Mouse (Mus musculus) heart, embryonic 12.5 days (tissue): ENCODE results near the gene Fam161b. TPM values are rescaled to one million over a fixed set of nuclear protein-coding genes. Genes with fewer than 3 reads are reported as not detected.
"Not testable (repeated sequence)": the region's sequence is repeated elsewhere in the genome, so short reads cannot be mapped to it uniquely, and the experiment has no call there.

Experiments used
- ATAC-seq: fragments of 200-750 bp; cut with Nextera tagmentation; 2 replicates; pipeline ENCODE4 v1.8.0; 2017; ENCODE audit warnings: moderate TSS enrichment, moderate library complexity; ENCODE audit not compliant: insufficient number of reproducible peaks, low FRiP score
- H3K27ac ChIP-seq: fragments of 300-500 bp; sonication (generic); 2 replicates; pipeline ENCODE4 v1.5.1; 2016; ENCODE audit warnings: mild to moderate bottlenecking, moderate library complexity; ENCODE audit not compliant: poor library complexity, severe bottlenecking
- H3K27me3 ChIP-seq: fragments of 300-500 bp; sonication (generic); replicated peaks from 2 replicates; pipeline ENCODE4 v1.6.1; 2016; ENCODE audit warnings: mild to moderate bottlenecking, moderate library complexity
- H3K36me3 ChIP-seq: fragments of 300-500 bp; sonication (generic); 2 replicates; pipeline ENCODE4 v1.6.1; 2016; ENCODE audit warnings: mild to moderate bottlenecking, moderate library complexity
- H3K4me1 ChIP-seq: fragments of 300-500 bp; sonication (generic); replicated peaks from 2 replicates; pipeline ENCODE4 v1.6.1; 2016; ENCODE audit warnings: mild to moderate bottlenecking
- H3K4me2 ChIP-seq: fragments of 300-500 bp; sonication (generic); 2 replicates; pipeline ENCODE4 v1.6.1; 2016; ENCODE audit warnings: mild to moderate bottlenecking, moderate library complexity
- H3K4me3 ChIP-seq: fragments of 300-500 bp; sonication (generic); 2 replicates; pipeline ENCODE4 v1.5.1; 2016; ENCODE audit warnings: mild to moderate bottlenecking
- H3K9ac ChIP-seq: fragments of 300-500 bp; sonication (generic); 2 replicates; pipeline ENCODE4 v1.6.1; 2016; ENCODE audit warnings: mild to moderate bottlenecking, moderate library complexity
- H3K9me3 ChIP-seq: fragments of 300-500 bp; sonication (generic); replicated peaks from 2 replicates; pipeline ENCODE4 v1.6.1; 2016; ENCODE audit warnings: mild to moderate bottlenecking, moderate library complexity
- WGBS: fragments of 180-500 bp; shearing (Covaris S2); methylation state at CpG from one replicate; pipeline ENCODE4 v1.1.7; 2016; 5-methylcytosine and 5-hydroxymethylcytosine counted together
- polyA plus RNA-seq: library from polyadenylated mRNA; unstranded; fragments of >200 nt; fragmentation: Nextera tagmentation; extraction: Ambion mirVana; gene quantifications from 2 replicates; pipeline ENCODE4 v1.2.1, GENCODE M21; 2016

Gene Fam161b
- polyA plus RNA-seq, 1 experiment from 2014 or later: 5.2 TPM

GRCm38 (mm10) chr12:84373831-84374481 is 12.3 kb upstream of the Fam161b start:
- no peak for ATAC-seq
- H3K36me3 ChIP-seq: peaks cover 83% of the 10 kb centered on the region
- WGBS: 53% methylated on average over 6 of the region's 6 CpGs
- H3K9ac ChIP-seq: no peak overlapping the region
- peak overlapping the region; percentile 52 for H3K27ac ChIP-seq
- H3K4me1 ChIP-seq: peaks cover 4% of the 10 kb centered on the region; the same call in 1 of the 2 replicates
- H3K4me2 ChIP-seq: no peak overlapping the region
- no peaks in the 10 kb centered on the region for H3K27me3 ChIP-seq
- H3K9me3 ChIP-seq: no peaks in the 10 kb centered on the region
- H3K4me3 ChIP-seq: no peak overlapping the region

- Histone ChIP-seq H3K4me1 (peaks cover 4% of the 10 kb centered on the region; the same call in 1 of the 2 replicates), H3K4me2 (no peak overlapping the region), H3K36me3 (peaks cover 80% of the 10 kb centered on the region), H3K9ac (no peak overlapping the region), H3K9me3 (no peaks in the 10 kb centered on the region), H3K4me3 (no peak overlapping the region), H3K27me3 (no peaks in the 10 kb centered on the region), H3K27ac (no peak overlapping the region)
- no peak for ATAC-seq
- WGBS: 88% methylated on average over 5 of the region's 5 CpGs
Observed at GRCm38 (mm10) chr12:84371647-84372046, 10.0 kb upstream of the Fam161b start.

GRCm38 (mm10) chr12:84366971-84367370 is 5.3 kb upstream of the Fam161b start:
- no peak for ATAC-seq
- Histone ChIP-seq H3K4me2 (no peak overlapping the region), H3K9ac (no peak overlapping the region), H3K27ac (no peak overlapping the region), H3K4me3 (no peak overlapping the region), H3K27me3 (no peaks in the 10 kb centered on the region), H3K36me3 (peaks cover 50% of the 10 kb centered on the region), H3K9me3 (no peaks in the 10 kb centered on the region), H3K4me1 (peaks cover 18% of the 10 kb centered on the region)
- WGBS: 61% methylated on average over 9 of the region's 9 CpGs

- Histone ChIP-seq H3K4me3 (no peak overlapping the region), H3K9me3 (no peaks in the 10 kb centered on the region), H3K36me3 (peaks cover 32% of the 10 kb centered on the region), H3K4me2 (no peak overlapping the region), H3K9ac (no peak overlapping the region), H3K27me3 (no peaks in the 10 kb centered on the region), H3K4me1 (peaks cover 25% of the 10 kb centered on the region), H3K27ac (no peak overlapping the region)
- ATAC-seq: no peak
- 93% methylated on average over 6 of the region's 6 CpGs for WGBS
Observed at GRCm38 (mm10) chr12:84365137-84365536, 3.5 kb upstream of the Fam161b start.

- H3K4me1 ChIP-seq: peaks cover 25% of the 10 kb centered on the region
- 0 out of 2 replicates have a peak overlapping the region, but pooled peaks have one; percentile 28 for H3K4me2 ChIP-seq
- no peaks in the 10 kb centered on the region for H3K27me3 ChIP-seq
- WGBS: 69% methylated on average over 9 of the region's 9 CpGs
- no peak overlapping the region for H3K9ac ChIP-seq
- no peaks in the 10 kb centered on the region for H3K9me3 ChIP-seq
- ATAC-seq: no peak
- no peak overlapping the region for H3K4me3 ChIP-seq
- H3K36me3 ChIP-seq: peaks cover 23% of the 10 kb centered on the region
- H3K27ac ChIP-seq: no peak overlapping the region
Observed at GRCm38 (mm10) chr12:84364291-84364690, 2.7 kb upstream of the Fam161b start.

- Histone ChIP-seq H3K36me3 (peaks cover 10% of the 10 kb centered on the region), H3K9ac (no peak overlapping the region), H3K4me3 (peak overlapping the region; percentile 67), H3K4me1 (peaks cover 25% of the 10 kb centered on the region), H3K27me3 (no peaks in the 10 kb centered on the region), H3K4me2 (peak overlapping the region; percentile 54), H3K9me3 (no peaks in the 10 kb centered on the region), H3K27ac (no peak overlapping the region)
- WGBS: 55% methylated on average over 2 of the region's 2 CpGs
- no peak for ATAC-seq
Observed at GRCm38 (mm10) chr12:84362872-84363271, 1.2 kb upstream of the Fam161b start.

GRCm38 (mm10) chr12:84358699-84359098 is 2.9 kb downstream of the Fam161b start:
- not testable (repeated sequence) for H3K4me3 ChIP-seq, H3K4me2 ChIP-seq, H3K9me3 ChIP-seq, H3K27ac ChIP-seq, H3K27me3 ChIP-seq, ATAC-seq, H3K9ac ChIP-seq
- 66% methylated on average over 2 of the region's 2 CpGs for WGBS
- Histone ChIP-seq H3K4me1 (peaks cover 16% of the 10 kb centered on the region), H3K36me3 (peaks cover 29% of the 10 kb centered on the region)

DNA sequence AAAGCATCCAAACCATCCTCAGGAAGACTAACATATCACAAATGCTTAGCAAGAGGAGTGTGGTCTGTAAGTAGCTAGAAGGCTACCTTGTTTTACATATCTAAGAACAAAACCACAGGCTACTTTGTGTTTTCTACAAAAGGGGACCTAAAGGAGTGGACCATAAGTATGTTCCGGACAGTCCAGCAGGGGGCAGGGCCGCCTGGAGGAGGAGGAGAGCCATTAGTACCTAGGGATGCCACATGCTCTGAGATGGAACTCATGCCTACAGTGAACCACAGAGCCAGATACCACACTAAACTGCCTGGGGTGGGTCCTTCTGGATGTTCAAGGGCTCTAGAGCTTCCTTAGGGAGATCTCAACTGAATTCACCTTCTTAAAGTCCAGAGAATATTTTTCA is 14.4 kb downstream of the Fam161b start:
- Histone ChIP-seq H3K27me3 (no peaks in the 10 kb centered on the region), H3K27ac (no peak overlapping the region), H3K4me2 (no peak overlapping the region), H3K9ac (no peak overlapping the region), H3K36me3 (peaks cover 40% of the 10 kb centered on the region), H3K9me3 (no peaks in the 10 kb centered on the region), H3K4me1 (peaks cover 4% of the 10 kb centered on the region; the same call in 1 of the 2 replicates), H3K4me3 (no peak overlapping the region)
- ATAC-seq: no peak
- 37% methylated on average over 2 of the region's 2 CpGs for WGBS

GRCm38 (mm10) chr12:84336963-84337625 is 24.5 kb downstream of the Fam161b start:
- no peak overlapping the region for H3K27ac ChIP-seq
- no peak overlapping the region for H3K4me2 ChIP-seq
- no peak overlapping the region for H3K4me3 ChIP-seq
- no peak overlapping the region for H3K9ac ChIP-seq
- H3K9me3 ChIP-seq: no peaks in the 10 kb centered on the region
- WGBS: 88% methylated on average over 11 of the region's 11 CpGs
- no peak for ATAC-seq
- no peaks in the 10 kb centered on the region for H3K4me1 ChIP-seq
- peaks cover 87% of the 10 kb centered on the region for H3K36me3 ChIP-seq
- no peaks in the 10 kb centered on the region for H3K27me3 ChIP-seq

GRCm38 (mm10) chr12:84327111-84327512 is 34.5 kb downstream of the Fam161b start:
- H3K36me3 ChIP-seq: peaks cover 66% of the 10 kb centered on the region
- H3K4me3 ChIP-seq: no peak overlapping the region
- no peaks in the 10 kb centered on the region for H3K9me3 ChIP-seq
- H3K27ac ChIP-seq: no peak overlapping the region; the same call in 1 of the 2 replicates
- WGBS: 40% methylated on average over 4 of the region's 4 CpGs
- H3K4me1 ChIP-seq: peaks cover 13% of the 10 kb centered on the region
- no peak overlapping the region for H3K4me2 ChIP-seq
- peak overlapping the region; percentile 47; the same call in 1 of the 2 replicates for H3K9ac ChIP-seq
- H3K27me3 ChIP-seq: no peaks in the 10 kb centered on the region
- peak; percentile 45; the same call in 1 of the 2 replicates for ATAC-seq

DNA sequence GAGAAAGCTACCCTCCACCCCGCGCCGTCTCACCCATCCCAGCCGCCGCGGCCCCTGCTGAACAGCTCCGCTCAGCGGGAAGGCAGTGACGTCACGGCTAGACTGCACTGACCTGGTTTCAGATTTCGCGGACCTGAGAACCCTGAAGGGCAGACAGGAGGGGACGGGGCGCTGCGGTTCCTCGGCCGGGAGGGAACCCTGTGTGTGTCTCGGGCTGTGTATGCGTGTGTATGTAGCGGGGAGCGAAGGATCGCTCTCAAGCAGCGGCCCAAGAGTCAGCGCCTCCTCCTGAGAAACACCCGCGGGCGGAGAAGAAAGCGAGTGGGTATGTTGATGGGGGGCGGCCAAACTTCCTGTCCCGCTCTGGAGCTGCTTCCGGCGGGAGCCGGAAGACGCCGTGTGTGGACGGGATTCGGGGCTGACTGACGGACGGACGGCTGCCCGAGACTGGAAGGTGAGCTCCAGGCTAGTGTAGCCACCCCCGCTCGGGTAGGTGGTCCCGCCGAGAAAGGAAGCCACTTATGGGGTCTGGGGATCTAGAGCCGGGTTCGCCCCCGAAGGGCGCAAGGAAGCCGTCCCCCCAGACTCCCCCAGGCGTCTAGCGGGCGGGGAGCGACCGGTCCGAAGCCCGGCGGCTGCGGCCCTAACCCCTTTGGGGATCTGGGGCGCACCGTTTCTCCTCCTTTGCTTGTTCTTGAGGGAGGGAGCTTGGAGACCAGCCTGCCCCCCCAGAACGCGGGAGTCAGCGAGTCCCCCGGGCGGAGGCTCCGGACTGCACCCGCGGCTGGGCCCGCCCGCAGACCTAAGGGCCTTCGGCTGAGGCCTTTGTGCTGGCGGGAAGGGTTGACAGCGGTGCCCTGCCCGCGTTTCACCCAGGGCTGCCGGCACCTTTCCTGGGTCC is 44.7 kb downstream of the Fam161b start, which contains the start of gene Zfp410:
Gene Zfp410 (plus strand): TSS at position 132 of the 901 bp plus-strand sequence.
- under 1% methylated on average over 76 of the region's 77 CpGs for WGBS
- Histone ChIP-seq H3K9me3 (no peaks in the 10 kb centered on the region; the same call in 1 of the 2 replicates), H3K4me3 (peak within 1 kb of the TSS; percentile 83), H3K4me2 (peak within 1 kb of the TSS; percentile 85), H3K36me3 (peaks cover 14% of the 10 kb centered on the region; the same call in 1 of the 2 replicates), H3K27me3 (no peaks in the 10 kb centered on the region), H3K4me1 (peaks cover 18% of the 10 kb centered on the region), H3K27ac (peak within 1 kb of the TSS; percentile 92), H3K9ac (peak within 1 kb of the TSS; percentile 90)
- peak; percentile 97 for ATAC-seq
